ENCODE assay signal across 18 mouse cellular contexts in genomic region chr4:88998286-88998685, GRCm38 (mm10).
"Had no signal": no experiment of that assay in that cellular context is flagged by ENCODE, and none has a peak within 500 bp of the region (broad histone marks: within the 10 kb centered on the region; RNA-seq: fewer than 3 reads in every experiment).

No protein-coding gene starts in this region.

- H3K9me3 ChIP-seq: kidney, embryonic 15.5 days; liver, embryonic 13.5 days; midbrain, embryonic 12.5 days; midbrain, embryonic 15.5 days; neural tube, embryonic 13.5 days had no signal

- H3K9ac ChIP-seq: kidney, embryonic 15.5 days; liver, embryonic 13.5 days; lung, embryonic 14.5 days; midbrain, embryonic 12.5 days; midbrain, embryonic 15.5 days; neural tube, embryonic 13.5 days had no signal

- H3K4me2 ChIP-seq: kidney, embryonic 15.5 days; liver, embryonic 13.5 days; lung, embryonic 14.5 days; midbrain, embryonic 12.5 days; midbrain, embryonic 15.5 days; neural tube, embryonic 13.5 days had no signal

- H3K4me3 ChIP-seq: kidney, embryonic 15.5 days; left cerebral cortex, adult 2 months; liver, embryonic 13.5 days; midbrain, embryonic 12.5 days; midbrain, embryonic 15.5 days; neural tube, embryonic 13.5 days had no signal

- H3K27ac ChIP-seq: kidney, embryonic 15.5 days; left cerebral cortex, adult 2 months; liver, embryonic 13.5 days; macrophage; midbrain, embryonic 12.5 days; midbrain, embryonic 15.5 days; neural tube, embryonic 13.5 days had no signal

- ATAC-seq: lung, postnatal 0 days; midbrain, embryonic 15.5 days had no signal

- H3K27me3 ChIP-seq: kidney, embryonic 15.5 days; liver, embryonic 13.5 days; midbrain, embryonic 12.5 days; midbrain, embryonic 15.5 days; neural tube, embryonic 13.5 days had no signal

- H3K36me3 ChIP-seq: kidney, embryonic 15.5 days; liver, embryonic 13.5 days; midbrain, embryonic 12.5 days; midbrain, embryonic 15.5 days; neural tube, embryonic 13.5 days had no signal

- DNase-seq: kidney, adult 11 months; kidney, adult 8-10 months; kidney, postnatal 10 days; kidney, postnatal 4 days; layer of hippocampus, adult 9-11 months; liver, embryonic 13.5 days; lung, embryonic 14.5 days; right cerebral cortex, adult 18-20 months; right cerebral cortex, postnatal 25 days; thymus, adult 18-20 months; thymus, postnatal 14 days had no signal

- H3K4me1 ChIP-seq: kidney, embryonic 15.5 days; liver, embryonic 13.5 days; midbrain, embryonic 12.5 days; midbrain, embryonic 15.5 days; neural tube, embryonic 13.5 days had no signal
